Mouse (Mus musculus) skeletal muscle tissue, adult 2 months (tissue): ENCODE results near the gene Uqcrc2.
A peak's percentile ranks its signal among the peaks of the same experiment; 100 is the strongest.

Experiments used
- DNase-seq: peaks from one replicate; pipeline ENCODE4 v3.0.0-alpha.2; 2012; ENCODE audit warnings: low read depth, low spot score

Gene Uqcrc2

DNA sequence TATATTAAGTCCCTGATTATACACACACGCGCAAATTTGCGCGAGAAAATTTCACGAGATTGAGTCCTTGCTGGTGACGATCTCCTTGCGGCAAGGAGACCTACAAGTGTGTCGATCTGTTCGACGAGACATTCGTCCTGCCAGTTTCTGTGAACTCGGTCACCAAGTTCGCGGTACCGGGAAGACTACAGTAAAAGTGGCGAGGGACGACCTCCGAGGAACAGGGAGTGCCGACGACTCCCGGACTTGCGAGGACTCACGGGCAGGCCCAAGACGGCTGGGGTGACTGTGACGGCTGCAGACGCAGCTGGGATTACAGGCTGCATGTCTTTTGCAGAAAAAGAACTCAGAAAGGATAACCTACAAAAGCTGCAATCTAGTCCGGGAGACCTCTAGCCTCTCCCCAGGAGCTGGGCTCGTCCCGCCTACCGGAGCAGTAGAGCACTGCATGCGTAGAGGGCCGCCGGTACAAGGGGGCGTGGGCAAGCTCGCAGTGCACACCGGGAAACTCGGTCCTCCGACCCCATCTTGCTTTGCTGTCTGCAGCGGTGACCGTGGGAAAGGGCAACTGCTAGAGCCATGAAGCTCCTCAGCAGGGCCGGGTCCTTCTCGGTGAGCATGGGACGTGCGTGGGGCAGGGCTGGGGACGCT lies at the start of gene Uqcrc2:
Gene Uqcrc2, plus strand, starts transcription at position 466 of the 651 bp plus-strand sequence.
- peak; percentile 83 for DNase-seq

DNA sequence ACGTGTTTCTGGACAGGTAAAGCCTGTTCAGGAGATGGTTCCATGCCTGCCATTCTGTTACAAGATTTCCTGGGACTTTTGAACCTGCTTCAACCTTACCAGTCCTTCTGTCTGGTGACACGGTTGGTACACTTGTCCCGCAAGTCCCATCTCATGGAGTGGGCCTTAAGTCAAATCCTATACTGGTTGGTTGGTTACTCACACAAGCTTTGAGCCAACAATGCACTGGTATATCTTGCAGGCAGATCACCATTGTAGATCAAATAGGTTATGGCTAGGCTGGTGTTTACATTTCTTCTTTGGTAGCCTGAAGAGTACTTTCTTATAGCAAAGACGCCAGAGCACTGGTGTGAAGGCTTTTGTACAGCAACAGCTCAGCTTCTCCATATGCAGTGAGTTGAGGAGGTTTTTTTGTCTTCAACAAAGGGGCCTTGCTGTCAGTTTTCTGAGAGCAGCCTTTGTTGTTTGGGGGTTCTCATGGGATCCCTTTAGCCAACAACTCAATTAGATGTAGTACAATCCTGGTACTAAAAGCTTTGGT lies 37.7 kb upstream of the Uqcrc2 start:
- no peak for DNase-seq

DNA sequence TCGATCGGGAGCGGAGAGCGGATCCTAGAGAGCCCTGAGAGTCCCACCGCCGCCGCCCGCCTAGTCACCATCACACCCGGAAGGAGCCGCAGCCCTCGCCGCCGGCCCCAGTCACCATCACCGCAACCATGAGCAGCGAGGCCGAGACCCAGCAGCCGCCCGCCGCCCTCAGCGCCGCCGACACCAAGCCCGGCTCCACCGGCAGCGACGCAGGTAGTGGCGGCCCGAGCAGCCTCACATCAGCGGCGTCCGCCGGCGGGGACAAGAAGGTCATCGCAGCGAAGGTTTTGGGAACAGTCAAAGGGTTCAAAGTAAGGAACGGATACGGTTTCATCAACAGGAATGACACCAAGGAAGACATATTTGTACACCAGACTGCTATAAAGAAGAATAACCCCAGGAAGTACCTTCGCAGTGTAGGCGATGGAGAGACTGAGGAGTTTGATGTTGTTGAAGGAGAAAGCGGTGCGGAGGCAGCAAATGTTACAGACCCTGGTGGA lies 37.2 kb upstream of the Uqcrc2 start:
- no peak for DNase-seq

DNA sequence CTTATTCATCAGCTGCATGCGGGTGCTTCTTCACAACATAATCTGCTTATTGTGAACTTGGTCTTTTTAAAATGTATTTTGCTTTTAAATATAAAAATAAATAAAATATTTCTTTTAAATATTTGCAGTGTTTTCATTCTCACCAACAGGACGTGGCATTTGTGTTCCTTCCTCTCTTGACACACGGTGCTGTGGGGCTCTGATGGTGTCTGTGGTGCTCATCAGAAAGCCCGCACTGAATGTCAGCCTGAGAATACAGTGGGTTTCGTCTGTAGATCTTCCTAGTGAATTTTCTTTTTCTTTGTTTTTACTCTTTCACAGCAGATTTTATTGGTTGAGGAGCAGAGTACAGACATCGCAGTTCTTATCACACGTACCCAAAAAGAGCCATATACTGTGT lies 36.6 kb upstream of the Uqcrc2 start:
- DNase-seq, result no peak

DNA sequence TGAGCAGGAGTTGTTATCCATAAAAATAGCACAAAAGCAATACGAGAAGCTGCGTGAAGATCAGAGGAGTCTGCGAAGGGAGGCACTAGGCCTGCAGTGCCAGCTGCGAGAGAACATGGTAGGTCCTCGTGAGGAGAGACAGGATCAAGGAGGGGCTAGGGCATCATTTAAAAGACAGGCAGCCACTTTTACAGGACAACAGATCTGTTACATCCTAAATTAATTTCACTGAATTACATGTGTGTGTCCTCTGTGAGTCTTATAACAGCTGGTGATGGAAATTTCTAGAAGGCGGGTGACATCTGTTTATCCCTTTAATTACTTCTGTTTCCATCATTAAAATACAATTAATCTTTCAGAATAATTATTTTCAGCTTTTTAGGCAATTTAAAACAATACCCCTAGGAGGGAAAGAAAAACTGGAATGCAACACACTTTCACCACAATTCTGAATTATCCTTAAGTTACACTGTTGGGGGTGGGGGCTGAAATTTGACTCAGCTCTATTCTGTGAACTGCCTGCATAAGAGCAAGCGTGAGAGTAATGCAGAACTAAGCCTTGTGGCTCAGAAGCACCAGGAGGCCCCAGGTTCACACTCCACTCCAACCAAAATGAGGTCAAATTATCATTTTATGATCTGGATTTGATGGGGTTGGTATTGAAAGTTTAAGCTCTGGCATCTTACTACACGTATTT lies 14.8 kb upstream of the Uqcrc2 start:
- no peak for DNase-seq

DNA sequence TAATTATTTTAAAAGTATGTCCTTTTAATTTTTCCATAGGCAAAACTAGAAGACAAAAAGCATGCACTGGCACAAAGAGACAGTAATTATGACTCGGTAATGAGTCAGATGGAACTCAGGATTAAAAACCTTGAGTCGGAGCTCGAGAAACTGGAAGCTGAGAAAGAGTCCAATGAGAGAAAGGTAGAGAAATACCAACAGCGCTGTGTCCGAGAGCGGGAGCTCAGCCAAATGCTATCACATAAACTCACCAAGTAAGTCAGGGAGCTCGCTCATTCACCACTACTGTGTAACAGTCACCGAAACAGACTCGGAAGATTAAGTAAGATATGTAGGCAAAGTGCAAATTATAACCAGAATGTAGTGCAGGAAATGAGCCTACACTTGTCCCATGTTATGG lies 14.1 kb upstream of the Uqcrc2 start:
- DNase-seq, result no peak

DNA sequence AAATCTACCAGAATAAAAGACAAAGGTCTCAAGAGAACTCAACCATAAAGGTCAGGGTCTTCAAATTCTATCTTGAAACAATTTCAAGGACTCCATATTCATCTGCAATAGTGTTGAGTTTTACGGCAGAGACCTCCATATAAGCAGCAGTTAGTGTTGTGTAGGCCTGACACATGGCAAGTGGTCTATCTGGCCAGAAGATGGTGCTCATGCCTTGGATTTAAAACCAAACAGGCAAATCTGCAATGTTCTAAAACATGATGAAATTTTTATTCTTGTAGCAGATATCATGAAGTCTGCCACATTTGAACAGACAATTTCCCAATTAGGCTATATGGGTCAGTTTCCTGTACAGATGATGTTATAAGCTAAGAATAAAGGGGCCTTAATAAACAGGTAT lies 2.5 kb upstream of the Uqcrc2 start:
- no peak for DNase-seq

DNA sequence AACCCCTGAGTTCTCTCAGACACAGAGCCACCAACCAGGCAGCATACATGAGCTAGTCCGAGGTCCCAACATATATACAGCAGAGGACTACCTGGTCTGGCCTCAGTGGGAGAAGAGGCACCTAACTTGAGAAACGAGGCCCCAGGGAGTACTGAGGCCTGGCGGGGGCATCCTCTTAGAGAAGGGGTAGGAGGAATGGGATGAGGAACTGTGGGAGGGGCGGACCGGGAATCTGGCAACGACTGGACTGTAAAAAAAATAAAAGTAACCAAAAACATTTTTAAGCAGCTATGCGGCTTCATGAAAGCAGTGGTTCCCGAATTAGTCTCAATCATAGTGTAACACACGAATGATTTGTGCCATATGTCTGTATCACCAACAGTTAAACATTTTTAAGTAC lies 675 bp upstream of the Uqcrc2 start:
- peak; percentile 2 for DNase-seq

DNA sequence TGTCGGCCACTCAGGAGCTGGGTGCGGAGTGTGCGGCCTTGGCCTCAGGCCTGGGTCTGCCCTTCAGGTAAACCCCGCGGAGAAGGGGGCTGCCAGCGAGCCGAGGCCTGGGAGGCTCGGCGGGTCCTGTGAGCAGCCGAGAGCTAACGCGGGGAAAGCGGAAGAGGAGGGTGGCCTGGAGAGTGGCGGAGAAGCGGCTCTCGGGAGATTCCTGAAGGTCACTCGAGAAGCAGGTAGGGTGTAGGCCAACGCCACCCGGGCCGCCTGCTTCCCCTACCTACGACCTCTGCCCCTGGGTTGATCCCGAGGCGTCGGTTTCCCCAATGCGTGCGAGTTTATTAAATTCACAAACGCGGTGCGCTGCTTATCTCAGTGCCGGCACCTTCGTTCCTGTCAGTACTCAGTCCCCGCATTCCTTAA lies 396 bp downstream of the Uqcrc2 start:
- no peak for DNase-seq

DNA sequence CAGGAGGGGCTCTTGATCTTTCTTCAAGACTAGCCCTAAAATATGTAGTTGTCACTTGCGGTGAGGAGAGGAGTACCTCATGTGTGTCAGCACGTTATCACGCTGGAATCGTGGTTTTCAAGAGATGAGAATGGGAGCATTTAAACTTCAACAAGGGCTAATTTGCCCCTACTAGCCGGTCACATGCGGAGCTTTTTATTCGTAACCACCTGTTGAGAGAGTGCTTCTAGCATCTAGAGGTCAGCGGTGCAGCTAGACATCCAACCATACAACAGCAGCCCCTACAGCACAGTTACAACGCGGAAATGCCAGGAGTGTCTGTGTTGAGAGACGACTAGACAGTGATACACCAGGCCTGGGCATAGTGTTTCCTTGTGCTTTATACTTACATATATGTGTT lies 845 bp downstream of the Uqcrc2 start:
- no peak for DNase-seq

DNA sequence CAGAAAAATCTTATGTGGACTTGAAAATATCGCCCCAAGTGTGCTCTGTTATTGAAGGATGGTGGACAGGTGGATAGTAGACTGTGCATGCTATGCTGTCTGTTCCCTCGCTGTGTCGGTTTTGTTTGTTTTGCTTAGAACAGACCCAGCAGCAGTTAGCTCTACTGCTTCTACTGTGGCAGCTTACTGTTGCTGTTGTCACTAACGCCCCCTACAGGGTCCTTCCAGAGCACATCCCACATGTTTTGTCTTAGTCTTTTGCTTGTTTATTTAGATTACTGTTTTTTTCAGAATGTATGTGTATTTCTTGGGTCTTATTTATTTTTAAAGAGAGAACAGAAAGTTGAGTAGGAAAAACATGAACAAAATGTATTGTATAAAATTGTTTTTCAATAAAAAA lies 8.2 kb downstream of the Uqcrc2 start:
- no peak for DNase-seq

DNA sequence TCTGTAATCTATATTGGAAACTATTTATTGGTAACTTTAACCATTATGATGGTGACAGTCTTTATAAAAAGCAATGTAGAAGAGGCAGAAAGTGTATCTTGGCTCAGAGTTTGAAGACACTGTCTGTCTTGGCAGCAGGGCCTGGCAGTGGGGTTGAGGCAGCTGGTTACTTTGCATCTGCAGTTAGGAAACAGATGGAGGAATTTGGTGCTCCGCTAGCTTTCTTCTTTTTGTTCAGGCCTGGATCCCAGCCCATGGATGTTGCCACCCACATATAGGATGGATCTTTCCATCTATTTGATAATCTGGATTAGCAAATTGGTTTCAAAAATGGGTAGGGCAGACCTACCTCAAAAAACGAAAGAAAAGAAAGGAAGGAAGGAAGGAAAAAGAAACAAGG lies 12.9 kb downstream of the Uqcrc2 start:
- no peak for DNase-seq

DNA sequence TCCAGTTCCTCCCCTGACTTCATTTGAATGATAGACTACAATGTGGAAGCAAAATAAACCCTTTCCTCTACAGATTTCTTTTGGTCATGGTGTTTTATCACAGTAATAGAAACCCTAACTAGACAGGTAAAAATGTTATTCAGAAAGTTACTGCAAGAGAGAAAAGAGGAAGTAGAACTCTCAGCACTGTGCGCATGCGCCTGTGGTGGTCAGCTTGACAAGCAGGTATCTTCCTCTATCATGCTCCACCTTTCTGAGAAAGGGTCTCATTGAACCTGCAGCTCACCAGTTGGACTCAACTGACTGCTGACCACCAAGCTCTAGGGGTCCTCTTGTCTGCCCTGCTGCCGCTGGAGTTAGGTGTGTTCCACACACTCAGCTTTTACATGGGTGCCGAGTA lies 27.1 kb downstream of the Uqcrc2 start:
- DNase-seq, result no peak

DNA sequence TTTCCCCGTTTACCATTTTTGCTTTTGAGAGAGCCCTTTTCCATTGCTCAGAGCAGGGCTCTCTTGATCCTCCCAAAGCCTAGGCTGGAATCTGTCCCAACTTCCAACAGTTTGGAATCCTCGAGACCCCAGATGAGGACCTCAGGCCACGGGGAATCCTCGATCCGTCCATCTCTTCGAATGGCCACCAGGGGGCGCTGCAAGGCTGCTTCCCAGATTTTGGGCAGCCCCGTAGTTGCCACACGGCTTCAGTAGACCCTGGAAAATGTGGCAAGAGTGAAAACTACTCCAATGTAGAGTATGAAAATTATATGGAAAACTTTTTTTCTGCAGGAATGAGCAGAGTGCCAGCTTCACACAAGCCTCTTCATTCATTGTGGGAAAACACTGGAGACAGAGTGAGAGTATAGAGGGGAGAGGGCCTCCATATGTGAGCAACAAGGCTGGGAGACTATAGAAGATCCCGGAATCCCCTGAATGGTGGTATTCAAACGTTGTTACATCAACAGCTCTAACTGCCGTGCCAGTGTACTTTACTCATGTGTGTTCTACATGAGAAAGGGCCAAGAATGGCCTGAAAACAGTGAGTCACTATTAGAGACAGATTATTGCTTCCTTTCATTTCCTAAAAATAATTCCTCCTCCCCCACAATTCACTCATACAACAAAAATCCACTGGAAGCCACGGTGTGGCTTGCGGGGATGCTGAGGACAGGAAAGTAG lies 35.3 kb downstream of the Uqcrc2 start, which contains the start of gene Pdzd9:
Gene Pdzd9, minus strand, starts transcription at position 191 of the 723 bp plus-strand sequence.
- DNase-seq, result peak; percentile 39

DNA sequence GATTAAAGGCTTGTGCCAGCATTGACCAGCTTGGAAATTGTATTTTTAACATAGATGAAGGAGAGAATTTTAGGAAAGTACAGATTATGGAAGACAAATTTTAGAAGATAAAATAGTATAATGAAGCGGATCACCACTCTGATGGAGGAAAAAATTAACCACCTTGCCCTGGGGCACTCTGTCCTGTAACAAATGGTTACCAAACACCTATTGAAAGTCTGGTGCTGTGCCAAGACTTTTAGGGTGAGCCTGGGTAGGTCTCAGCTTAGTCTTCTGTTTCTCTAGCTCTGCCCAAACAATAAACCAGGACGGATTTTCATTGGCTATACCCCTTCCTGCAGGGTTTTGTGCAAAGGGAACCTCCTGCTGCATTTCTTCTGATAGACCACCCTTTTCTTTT lies 36.3 kb downstream of the Uqcrc2 start:
- no peak for DNase-seq

DNA sequence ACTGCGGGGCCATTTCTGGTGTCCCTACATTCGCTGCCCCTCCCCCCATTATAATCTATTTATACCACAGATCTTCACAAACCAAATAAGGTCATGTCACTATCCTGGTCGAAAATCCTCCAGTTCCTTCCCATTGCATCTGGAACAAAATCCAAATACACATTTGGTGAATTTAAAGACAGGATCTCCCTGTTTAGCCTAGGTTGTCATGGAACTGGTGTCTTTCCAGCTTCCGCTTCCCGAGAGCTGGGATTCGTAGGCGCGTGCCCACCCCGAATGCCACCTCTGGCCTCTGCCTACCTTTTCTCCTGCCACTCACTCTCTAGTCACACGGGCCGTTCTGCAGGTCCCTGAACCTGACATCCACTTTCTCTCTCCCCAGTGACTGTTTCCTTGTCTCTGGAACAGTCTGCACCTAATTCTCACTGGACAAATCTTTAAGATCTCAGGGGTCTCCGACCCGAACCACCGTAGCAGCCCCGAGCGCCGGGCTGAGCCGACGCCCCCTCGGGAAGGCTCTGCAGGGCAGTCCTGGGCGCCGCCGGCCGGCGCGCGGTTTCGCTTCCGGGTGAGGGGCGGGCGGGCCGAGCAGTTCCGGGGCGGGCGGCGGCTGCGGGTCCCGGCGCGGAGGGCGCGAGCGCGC lies 42.1 kb downstream of the Uqcrc2 start, which contains the start of gene Mosmo:
Gene Mosmo, plus strand, starts transcription at position 618 of the 643 bp plus-strand sequence.
- DNase-seq, result peak; percentile 32

DNA sequence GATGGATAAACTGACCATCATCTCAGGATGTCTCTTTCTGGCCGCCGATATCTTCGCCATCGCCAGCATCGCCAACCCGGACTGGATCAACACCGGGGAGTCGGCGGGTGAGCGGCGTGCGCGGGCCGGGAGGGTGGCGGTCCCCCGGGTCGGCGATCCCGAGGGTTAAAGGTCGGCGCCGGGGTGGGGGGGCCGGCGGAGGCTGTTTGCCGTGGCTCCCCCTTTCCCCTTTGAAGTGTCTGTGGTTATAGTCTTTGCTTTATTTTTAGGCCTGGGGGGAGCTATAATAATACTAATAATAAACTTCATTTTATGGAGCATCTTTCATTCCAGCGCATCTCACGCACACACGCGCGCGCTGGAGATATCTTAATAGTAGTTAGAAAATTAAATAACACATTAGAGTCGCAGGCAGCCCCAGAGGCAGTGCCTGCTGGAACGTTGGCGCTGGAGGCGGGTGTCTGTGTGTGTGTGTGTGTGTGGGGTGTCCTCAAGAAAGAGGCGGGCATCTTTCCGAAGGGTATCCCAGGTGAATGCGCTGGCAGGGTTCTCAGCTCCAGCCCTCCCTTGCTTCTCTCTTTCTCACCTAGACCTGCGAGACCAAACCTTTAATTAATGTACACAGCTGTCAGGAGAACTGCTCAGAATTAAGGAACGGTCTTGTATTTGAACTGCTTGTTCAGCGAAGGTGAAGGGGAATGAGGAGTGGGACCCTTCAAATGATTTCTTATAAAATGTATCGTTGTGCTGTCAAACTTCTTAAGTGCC lies 43.0 kb downstream of the Uqcrc2 start:
- no peak for DNase-seq

DNA sequence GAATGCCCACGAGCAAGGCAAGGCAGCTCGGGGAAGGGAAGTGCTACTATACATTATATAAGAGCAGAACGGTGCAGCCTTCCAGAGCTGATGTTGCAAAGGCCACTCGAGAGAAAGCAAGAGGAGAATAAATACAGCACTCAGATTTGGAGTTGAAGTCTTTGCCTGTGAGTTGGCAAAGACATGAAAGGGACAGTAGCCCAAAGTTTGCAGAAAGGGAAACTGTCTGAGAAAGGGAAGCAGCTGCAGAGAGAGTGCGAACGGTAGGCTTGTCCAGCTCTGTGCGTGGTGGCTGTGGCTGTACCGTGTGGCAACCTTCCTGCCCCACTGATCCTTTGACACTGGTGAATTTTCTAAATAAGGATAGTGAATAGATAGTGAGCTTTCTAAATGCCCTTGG lies 44.0 kb downstream of the Uqcrc2 start:
- no peak for DNase-seq

DNA sequence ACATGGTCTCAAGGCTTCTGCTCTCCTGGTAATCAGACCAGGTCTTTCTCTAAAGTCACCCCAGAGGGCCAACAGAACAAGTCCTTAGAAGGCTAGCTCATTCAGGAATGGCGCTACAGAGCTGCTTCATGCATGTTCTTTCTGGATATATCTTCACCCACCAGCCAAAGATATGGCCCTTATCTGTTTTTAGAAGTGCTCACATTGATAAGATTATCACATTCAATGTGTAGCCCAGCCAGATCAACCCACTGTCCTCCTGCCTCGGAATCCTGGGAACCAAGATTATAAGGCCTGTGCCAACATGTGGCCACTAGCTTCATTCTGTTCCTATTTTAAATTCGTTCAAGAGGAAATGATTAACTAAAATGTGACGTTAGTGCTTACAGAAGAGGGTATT lies 47.0 kb downstream of the Uqcrc2 start:
- no peak for DNase-seq

DNA sequence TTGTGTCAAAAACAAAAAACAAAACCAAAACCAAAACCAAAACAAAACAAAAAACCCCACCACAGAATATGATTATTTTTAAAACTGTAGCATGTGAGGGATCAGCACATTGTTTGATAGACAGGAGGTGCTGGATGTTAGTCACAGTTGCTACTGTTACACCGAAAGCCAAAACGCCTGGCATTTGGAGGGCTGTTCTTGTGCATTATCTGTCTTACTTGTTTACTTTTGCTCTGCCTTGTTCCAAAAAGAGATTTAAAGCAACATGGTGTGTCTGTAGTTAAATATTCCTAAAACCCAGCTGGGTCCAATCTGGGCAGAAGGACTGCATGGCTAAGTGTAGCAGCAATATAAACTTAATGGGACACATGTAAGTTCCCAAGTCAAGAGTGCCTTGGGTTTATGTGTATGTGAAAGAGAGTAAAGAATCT lies 49.8 kb downstream of the Uqcrc2 start:
- no peak for DNase-seq

DNA sequence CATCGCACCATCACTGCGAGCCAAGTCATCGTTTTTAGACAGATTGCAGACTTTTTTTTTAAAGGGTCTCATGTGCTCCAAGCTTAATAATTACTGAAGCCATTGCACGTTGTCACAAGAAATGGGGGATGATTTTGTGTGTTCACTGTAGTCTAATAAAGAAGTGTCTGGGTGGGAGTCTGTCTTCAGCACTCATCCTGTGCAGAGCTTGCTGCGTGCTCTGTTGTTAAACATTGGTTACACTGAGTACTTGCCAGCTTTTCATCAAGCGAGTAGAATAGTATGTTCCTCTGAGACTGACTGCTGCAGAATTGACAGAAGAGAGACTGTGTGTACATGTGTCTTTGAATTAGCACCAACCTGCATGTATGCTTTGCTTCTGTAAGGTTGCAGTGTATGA lies 50.3 kb downstream of the Uqcrc2 start:
- no peak for DNase-seq
